Mouse (Mus musculus) liver, postnatal 0 days (tissue): ENCODE data around the gene Cul7. TPM values are rescaled to one million over a fixed set of nuclear protein-coding genes. Genes with fewer than 3 reads are reported as not detected.
A peak's percentile ranks its signal among the peaks of the same experiment; 100 is the strongest.

Experiments used
- ATAC-seq: fragments of 200-750 bp; cut with Nextera tagmentation; 2 replicates; pipeline ENCODE4 v1.8.0; 2017; ENCODE audit warnings: mild to moderate bottlenecking, moderate library complexity
- DNase-seq: peaks from one replicate; pipeline ENCODE4 v3.0.0-alpha.2; 2016
- H3K27ac ChIP-seq: fragments of 300-500 bp; sonication (generic); 2 replicates; pipeline ENCODE4 v1.5.1; 2014; ENCODE audit warnings: antibody characterized with exemption, moderate library complexity, mild to moderate bottlenecking, low read depth
- H3K27me3 ChIP-seq: fragments of 300-500 bp; sonication (generic); 2 replicates; pipeline ENCODE4 v1.6.1; 2014; ENCODE audit warnings: low read length, control low read depth, mixed read lengths; ENCODE audit not compliant: insufficient read depth
- H3K36me3 ChIP-seq: fragments of 300-500 bp; sonication (generic); replicated peaks from 2 replicates; pipeline ENCODE4 v1.6.1; 2014; ENCODE audit warnings: mild to moderate bottlenecking, control low read depth, low read length, moderate library complexity, mixed read lengths; ENCODE audit not compliant: insufficient read depth
- H3K4me1 ChIP-seq: fragments of 300-500 bp; sonication (generic); 2 replicates; pipeline ENCODE4 v1.6.1; 2014; ENCODE audit warnings: antibody characterized with exemption, mild to moderate bottlenecking, control low read depth; ENCODE audit not compliant: insufficient read depth
- H3K4me2 ChIP-seq: fragments of 300-500 bp; sonication (generic); 2 replicates; pipeline ENCODE4 v1.6.1; 2014; ENCODE audit warnings: low read depth, mild to moderate bottlenecking, low read length, moderate library complexity, mixed read lengths
- H3K4me3 ChIP-seq: fragments of 300-500 bp; sonication (generic); 2 replicates; pipeline ENCODE4 v1.5.1; 2014; ENCODE audit warnings: low read depth, low read length
- H3K9ac ChIP-seq: fragments of 300-500 bp; sonication (generic); replicated peaks from 2 replicates; pipeline ENCODE4 v1.6.1; 2014; ENCODE audit warnings: mild to moderate bottlenecking, moderate library complexity
- H3K9me3 ChIP-seq: fragments of 300-500 bp; sonication (generic); 2 replicates; pipeline ENCODE4 v1.6.1; 2016; ENCODE audit warnings: mild to moderate bottlenecking, control low read depth, low read length, mixed read lengths
- CTCF ChIP-seq: sonication (generic); IDR thresholded peaks from 2 replicates; pipeline ENCODE4 v1.5.1; 2016; ENCODE audit warnings: antibody characterized with exemption, low read depth
- EP300 ChIP-seq: IDR thresholded peaks from 2 replicates; pipeline ENCODE4 v1.6.1; 2016; ENCODE audit warnings: antibody characterized with exemption, low read depth, mild to moderate bottlenecking
- WGBS: fragments of 180-500 bp; shearing (Covaris S2); extraction: QIAGEN DNeasy Blood & Tissue Kit; methylation state at CpG from one replicate; pipeline ENCODE4 v1.1.7; 2014; ENCODE audit not compliant: insufficient replicate concordance; 5-methylcytosine and 5-hydroxymethylcytosine counted together
- polyA plus RNA-seq: library from polyadenylated mRNA; unstranded; fragments of >200 nt; fragmentation: Nextera tagmentation; extraction: Ambion mirVana; gene quantifications from 2 replicates; pipeline ENCODE4 v1.2.1, GENCODE M21; 2015

Gene Cul7
- polyA plus RNA-seq, 1 experiment from 2014 or later, result 6.2 TPM

DNA sequence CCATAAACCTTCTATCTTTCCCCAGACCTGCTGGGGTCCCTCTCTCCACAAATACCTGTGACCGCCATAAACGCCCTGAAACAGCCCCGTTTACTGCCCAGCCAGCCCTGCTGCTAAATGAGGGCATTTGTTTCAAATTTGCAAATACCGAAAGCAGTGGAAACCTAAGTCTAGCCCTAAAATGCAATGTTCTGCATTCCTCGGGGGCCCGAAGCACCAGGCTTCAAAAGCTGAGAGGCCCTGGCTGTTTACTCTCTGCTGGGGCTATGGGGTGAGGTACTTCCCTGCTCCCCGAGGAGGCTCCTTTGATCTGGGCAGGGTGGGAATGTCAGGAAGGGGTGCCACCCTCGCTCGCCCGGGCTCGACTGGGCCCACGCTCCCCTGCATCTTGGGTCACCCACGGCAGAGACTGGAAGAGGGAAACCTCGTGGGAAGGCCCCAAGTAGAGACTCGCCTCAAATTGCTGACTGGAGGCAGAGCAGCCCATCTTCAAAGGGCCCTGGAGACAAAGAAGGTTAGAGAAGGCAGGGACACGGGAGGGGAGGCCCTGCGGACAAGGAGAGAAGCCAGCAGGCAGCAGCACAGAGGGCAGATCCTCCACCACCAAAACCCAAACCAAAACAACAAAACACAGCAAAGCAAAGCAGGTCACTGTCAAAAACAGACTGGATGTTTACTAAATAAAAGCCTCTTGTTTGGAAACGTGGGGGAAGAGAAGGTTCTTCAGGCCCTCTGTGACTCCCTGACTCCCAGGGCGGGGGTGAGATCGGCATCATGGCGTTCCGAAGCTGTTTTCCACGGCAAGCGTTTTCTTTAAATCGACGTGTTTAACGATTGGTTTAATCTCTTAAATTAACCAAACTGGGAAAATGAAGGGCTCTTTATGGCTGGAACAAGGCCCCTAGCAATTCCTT is 31.1 kb upstream of the Cul7 start:
- H3K36me3 ChIP-seq, result no peaks in the 10 kb centered on the region
- no peak for ATAC-seq

DNA sequence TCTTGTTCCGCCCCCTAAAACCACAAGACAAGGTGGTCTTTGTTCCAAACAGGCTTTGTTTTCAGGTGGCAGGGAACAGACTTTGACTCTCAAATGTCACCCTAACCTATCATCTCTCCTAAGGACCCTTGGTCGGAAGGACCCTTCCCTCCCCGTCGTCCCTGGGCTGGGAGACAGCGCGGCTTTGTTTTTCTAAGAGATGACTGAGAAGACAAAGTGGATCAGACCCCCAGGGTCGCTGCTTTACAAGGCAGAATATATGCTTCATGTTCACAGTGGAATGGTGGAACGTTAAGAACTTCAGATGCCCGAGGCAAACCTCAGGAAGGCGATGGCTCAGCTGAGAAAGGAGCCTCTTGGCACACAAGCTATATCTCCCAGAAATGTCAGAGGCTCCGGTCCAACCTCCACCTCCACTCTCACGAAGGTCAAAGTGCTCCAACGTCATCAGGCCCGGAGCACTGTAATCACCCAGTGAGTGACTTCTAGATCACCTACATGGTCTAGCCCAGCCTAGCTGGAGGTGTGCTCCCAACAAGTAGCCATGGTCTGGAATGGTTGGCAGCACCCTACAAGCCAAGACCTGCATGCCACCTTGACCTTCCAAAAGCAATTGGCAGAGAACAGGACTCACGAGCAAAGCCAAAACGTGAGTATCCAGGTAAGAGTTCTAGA is 30.3 kb upstream of the Cul7 start:
- Histone ChIP-seq H3K27ac (no peak overlapping the region), H3K36me3 (no peaks in the 10 kb centered on the region), H3K4me3 (no peak overlapping the region), H3K9me3 (no peaks in the 10 kb centered on the region), H3K27me3 (no peaks in the 10 kb centered on the region), H3K9ac (no peak overlapping the region; the same call in 1 of the 2 replicates), H3K4me2 (no peak overlapping the region), H3K4me1 (peaks cover 33% of the 10 kb centered on the region)
- no peak for ATAC-seq
- TF ChIP-seq EP300 (no peak), CTCF (no peak)
- DNase-seq, result no peak
- 57% methylated on average over 16 of the region's 16 CpGs for WGBS

More for the DNA sequence above, 31.1 kb upstream of the Cul7 start:
- Histone ChIP-seq H3K4me2 (no peak overlapping the region), H3K4me1 (peaks cover 32% of the 10 kb centered on the region), H3K9me3 (no peaks in the 10 kb centered on the region), H3K4me3 (no peak overlapping the region), H3K9ac (peak overlapping the region; percentile 34; the same call in 1 of the 2 replicates), H3K27ac (0 out of 2 replicates have a peak overlapping the region, but pooled peaks have one; percentile 18), H3K27me3 (no peaks in the 10 kb centered on the region)
- 44% methylated on average over 27 of the region's 27 CpGs for WGBS
- no peak for TF ChIP-seq CTCF
- TF ChIP-seq EP300, result no peak
- DNase-seq, result no peak

DNA sequence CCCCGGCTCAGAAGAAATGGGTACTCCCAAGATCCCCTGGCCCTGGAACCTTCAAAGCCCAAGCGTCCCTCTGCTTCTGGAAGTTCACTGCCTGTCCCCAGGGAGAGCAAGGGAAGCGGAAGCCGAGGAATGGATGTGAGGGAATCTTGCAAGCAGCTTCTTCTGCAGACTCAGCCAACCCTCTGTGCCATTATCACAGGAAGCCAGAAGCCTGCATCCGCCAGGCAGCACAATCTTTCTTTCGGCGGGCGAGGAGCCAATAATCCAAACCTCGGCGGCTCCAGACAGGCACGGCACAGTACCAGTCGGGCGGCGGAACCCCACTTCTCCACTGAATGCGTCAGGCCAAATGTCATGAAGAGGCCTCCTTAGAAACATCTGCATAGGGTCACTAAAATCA is 28.8 kb upstream of the Cul7 start:
- Histone ChIP-seq H3K4me2 (0 out of 2 replicates have a peak overlapping the region, but pooled peaks have one; percentile 16), H3K27ac (peak overlapping the region; percentile 34; the same call in 1 of the 2 replicates), H3K4me3 (no peak overlapping the region), H3K9me3 (no peaks in the 10 kb centered on the region), H3K27me3 (no peaks in the 10 kb centered on the region), H3K4me1 (peaks cover 33% of the 10 kb centered on the region), H3K36me3 (no peaks in the 10 kb centered on the region), H3K9ac (no peak overlapping the region)
- DNase-seq, result peak; percentile 45
- WGBS, result 56% methylated on average over 15 of the region's 15 CpGs
- ATAC-seq, result no peak
- TF ChIP-seq EP300 (peak; percentile 29; the same call in 1 of the 2 replicates), CTCF (no peak)

DNA sequence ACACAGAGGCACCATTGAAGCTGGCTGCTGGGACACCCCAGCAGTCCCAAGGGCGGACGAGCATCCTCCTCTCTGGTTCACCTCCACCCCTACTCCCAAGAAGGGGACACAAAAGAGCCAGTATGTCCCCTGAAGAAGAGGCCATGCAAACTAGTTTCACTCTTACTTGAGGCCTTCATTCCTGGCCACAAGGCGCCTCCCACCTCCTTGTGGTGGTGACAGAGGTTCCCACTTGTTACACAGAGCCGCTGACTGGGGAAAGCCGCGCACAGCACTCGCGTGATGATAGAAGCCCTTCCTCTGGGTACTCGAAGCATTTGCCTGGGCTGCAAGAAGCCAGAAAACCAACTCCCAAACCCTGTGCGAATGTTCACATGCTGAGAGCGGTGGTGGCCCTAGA is 27.9 kb upstream of the Cul7 start:
- Histone ChIP-seq H3K4me1 (peaks cover 33% of the 10 kb centered on the region), H3K27me3 (no peaks in the 10 kb centered on the region), H3K36me3 (no peaks in the 10 kb centered on the region), H3K4me2 (no peak overlapping the region), H3K9ac (no peak overlapping the region), H3K4me3 (no peak overlapping the region), H3K9me3 (no peaks in the 10 kb centered on the region), H3K27ac (no peak overlapping the region)
- WGBS, result 39% methylated on average over 11 of the region's 11 CpGs
- no peak for ATAC-seq
- DNase-seq, result no peak
- 0 out of 2 replicates have a peak, but pooled peaks have one; percentile 10 for TF ChIP-seq CTCF
- TF ChIP-seq EP300, result no peak

DNA sequence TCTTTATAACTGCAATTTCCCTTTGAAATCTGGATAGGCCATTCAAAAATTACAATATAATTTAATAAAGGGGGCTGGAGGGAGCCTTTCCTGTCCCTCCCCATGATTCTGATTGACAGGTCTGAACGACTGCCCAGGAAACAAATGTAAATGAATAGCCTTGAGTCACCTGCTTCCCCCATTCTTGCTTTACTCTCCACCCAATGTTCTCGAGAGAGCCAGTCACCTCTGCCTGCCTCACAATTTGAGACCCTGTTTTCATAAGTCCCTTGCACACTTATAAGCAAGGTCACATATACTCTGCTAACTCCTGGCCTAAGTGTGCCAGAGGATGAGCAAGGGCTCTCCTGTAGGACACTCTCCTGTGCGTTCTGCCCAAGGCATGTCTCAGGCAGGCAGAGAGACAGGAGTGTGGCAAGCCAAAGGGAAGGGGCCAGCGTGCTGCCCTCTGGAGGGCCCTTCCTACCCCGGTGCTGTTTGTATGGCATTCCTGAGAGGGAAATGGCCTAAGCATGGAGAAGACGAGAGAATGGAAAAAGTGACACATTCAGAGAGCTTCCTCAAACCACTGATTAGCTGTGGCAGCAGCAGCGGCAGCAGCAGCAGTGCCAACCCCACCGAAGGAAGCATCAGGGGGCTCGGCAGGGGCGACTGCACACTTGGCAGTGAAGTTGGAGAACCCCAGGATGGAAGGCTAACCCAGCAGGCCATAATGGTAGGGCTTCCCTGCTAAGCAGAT is 26.1 kb upstream of the Cul7 start:
- ATAC-seq (0 out of 2 replicates have a peak, but pooled peaks have one; percentile 17), DNase-seq (no peak)
- Histone ChIP-seq H3K4me1 (peaks cover 32% of the 10 kb centered on the region), H3K36me3 (no peaks in the 10 kb centered on the region), H3K4me2 (peak overlapping the region; percentile 35), H3K27me3 (0 out of 2 replicates have a peak, but pooled peaks cover 3% of the 10 kb centered on the region), H3K4me3 (no peak overlapping the region), H3K9me3 (no peaks in the 10 kb centered on the region), H3K27ac (peak overlapping the region; percentile 44; the same call in 1 of the 2 replicates), H3K9ac (no peak overlapping the region)
- TF ChIP-seq CTCF, result peak; percentile 41
- no peak for TF ChIP-seq EP300
- WGBS, result 25% methylated on average over 10 of the region's 10 CpGs
